ENCODE assay signal across 24 mouse cellular contexts in genomic region chr2:48378160-48378559, GRCm38 (mm10).
"Had no signal": no experiment of that assay in that cellular context is flagged by ENCODE, and none has a peak within 500 bp of the region (broad histone marks: within the 10 kb centered on the region; RNA-seq: fewer than 3 reads in every experiment).

No protein-coding gene starts in this region.

- H3K4me2 ChIP-seq: heart, embryonic 12.5 days; hindbrain, embryonic 12.5 days; hindbrain, embryonic 14.5 days; kidney, embryonic 15.5 days; limb, embryonic 12.5 days had no signal

- DNase-seq: gastrocnemius, postnatal 14 days; gastrocnemius, postnatal 36 days; heart, adult 11 months; heart, adult 2 months; heart, postnatal 10 days; heart, postnatal 4 days; kidney, adult 11 months; kidney, adult 2 months; kidney, adult 9 months; kidney, postnatal 14 days; kidney, postnatal 36 days; layer of hippocampus, adult 9-11 months had no signal

- H3K4me1 ChIP-seq: hindbrain, embryonic 10.5 days; hindbrain, embryonic 12.5 days; kidney, embryonic 15.5 days; limb, embryonic 12.5 days had no signal

- H3K36me3 ChIP-seq: heart, embryonic 10.5 days; heart, embryonic 12.5 days; hindbrain, embryonic 10.5 days; hindbrain, embryonic 12.5 days; kidney, embryonic 15.5 days; limb, embryonic 10.5 days; limb, embryonic 12.5 days had no signal

- H3K27ac ChIP-seq: heart, adult 2 months; heart, embryonic 10.5 days; hindbrain, embryonic 10.5 days; hindbrain, embryonic 12.5 days; hindbrain, embryonic 14.5 days; kidney, embryonic 15.5 days; kidney, postnatal 0 days; left cerebral cortex, adult 2 months; limb, embryonic 10.5 days; limb, embryonic 12.5 days had no signal

- H3K9me3 ChIP-seq: heart, embryonic 10.5 days; heart, embryonic 12.5 days; hindbrain, embryonic 10.5 days; hindbrain, embryonic 12.5 days; kidney, embryonic 15.5 days; limb, embryonic 10.5 days; limb, embryonic 12.5 days had no signal

- ATAC-seq: forebrain, embryonic 16.5 days; hindbrain, embryonic 16.5 days had no signal

- H3K4me3 ChIP-seq: heart, adult 2 months; heart, embryonic 10.5 days; heart, embryonic 12.5 days; hindbrain, embryonic 10.5 days; hindbrain, embryonic 12.5 days; kidney, embryonic 15.5 days; left cerebral cortex, adult 2 months; limb, embryonic 10.5 days; limb, embryonic 12.5 days had no signal

- H3K27me3 ChIP-seq: heart, embryonic 12.5 days; hindbrain, embryonic 12.5 days; kidney, embryonic 15.5 days; limb, embryonic 12.5 days had no signal

- H3K9ac ChIP-seq: heart, embryonic 12.5 days; hindbrain, embryonic 12.5 days; hindbrain, embryonic 14.5 days; kidney, embryonic 15.5 days; limb, embryonic 12.5 days had no signal
